Mouse (Mus musculus) thymus, adult 18-20 months (tissue): ENCODE data around the gene Haus7.

Experiments
- DNase-seq, 2 experiments: peaks; one replicate each; pipeline ENCODE4 v3.0.0; 2022; ENCODE audit warnings: mixed read lengths in 2 of 2

Gene Haus7

GRCm38 (mm10) chrX:73458877-73459392 is at the start of gene Haus7:
TSS of gene Haus7 (minus strand) at chrX:73459044.
- DNase-seq, result peak; percentile 90 to 93

GRCm38 (mm10) chrX:73506577-73506976 is 47.7 kb upstream of the Haus7 start:
- DNase-seq, result no peak

GRCm38 (mm10) chrX:73505130-73505735 is 46.4 kb upstream of the Haus7 start:
- DNase-seq, result no peak

GRCm38 (mm10) chrX:73496746-73497145 is 37.9 kb upstream of the Haus7 start:
- DNase-seq, result no peak

GRCm38 (mm10) chrX:73493567-73493966 is 34.7 kb upstream of the Haus7 start:
- peak in 1 of 2 experiments; percentile 18 for DNase-seq

GRCm38 (mm10) chrX:73490804-73491203 is 32.0 kb upstream of the Haus7 start:
- DNase-seq, result no peak

GRCm38 (mm10) chrX:73490186-73490585 is 31.3 kb upstream of the Haus7 start:
- no peak for DNase-seq

- DNase-seq, result no peak
These were observed 28.1 kb upstream of the Haus7 start for GRCm38 (mm10) chrX:73486920-73487319.

- DNase-seq, result no peak
These were observed 26.0 kb upstream of the Haus7 start for GRCm38 (mm10) chrX:73484870-73485269.

- no peak for DNase-seq
These were observed 25.2 kb upstream of the Haus7 start for GRCm38 (mm10) chrX:73484076-73484475.

- no peak for DNase-seq
These were observed 24.6 kb upstream of the Haus7 start, which contains the start of gene Bgn for GRCm38 (mm10) chrX:73483484-73483810. TSS of gene Bgn (plus strand) at chrX:73483602.

GRCm38 (mm10) chrX:73482643-73483483 is 24.0 kb upstream of the Haus7 start:
- no peak for DNase-seq

GRCm38 (mm10) chrX:73480334-73480733 is 21.5 kb upstream of the Haus7 start:
- DNase-seq, result no peak

- DNase-seq, result no peak
These were observed 20.8 kb upstream of the Haus7 start for GRCm38 (mm10) chrX:73479656-73480055.

- DNase-seq, result no peak
These were observed 18.7 kb upstream of the Haus7 start for GRCm38 (mm10) chrX:73477500-73477899.

- no peak for DNase-seq
These were observed 17.8 kb upstream of the Haus7 start for GRCm38 (mm10) chrX:73476621-73477020.

- no peak for DNase-seq
These were observed 16.9 kb upstream of the Haus7 start for GRCm38 (mm10) chrX:73475658-73476256.

- no peak for DNase-seq
These were observed 15.7 kb upstream of the Haus7 start for GRCm38 (mm10) chrX:73474340-73475165.

GRCm38 (mm10) chrX:73471764-73472163 is 12.9 kb upstream of the Haus7 start:
- no peak for DNase-seq

GRCm38 (mm10) chrX:73468752-73469151 is 9.9 kb upstream of the Haus7 start:
- DNase-seq, result no peak

- DNase-seq, result no peak
These were observed 9.5 kb upstream of the Haus7 start for GRCm38 (mm10) chrX:73468330-73468729.

- DNase-seq, result no peak
These were observed 8.8 kb upstream of the Haus7 start for GRCm38 (mm10) chrX:73467446-73468241.
